Mouse (Mus musculus) cerebellum, adult 11 months (tissue): Measurements from ENCODE around the gene Pkp4.
"Not testable (repeated sequence)": the region's sequence is repeated elsewhere in the genome, so short reads cannot be mapped to it uniquely, and the experiment has no call there.

ENCODE experiments used
- DNase-seq: peaks from one replicate; pipeline ENCODE4 v3.0.0; 2022

The Pkp4 gene

DNA sequence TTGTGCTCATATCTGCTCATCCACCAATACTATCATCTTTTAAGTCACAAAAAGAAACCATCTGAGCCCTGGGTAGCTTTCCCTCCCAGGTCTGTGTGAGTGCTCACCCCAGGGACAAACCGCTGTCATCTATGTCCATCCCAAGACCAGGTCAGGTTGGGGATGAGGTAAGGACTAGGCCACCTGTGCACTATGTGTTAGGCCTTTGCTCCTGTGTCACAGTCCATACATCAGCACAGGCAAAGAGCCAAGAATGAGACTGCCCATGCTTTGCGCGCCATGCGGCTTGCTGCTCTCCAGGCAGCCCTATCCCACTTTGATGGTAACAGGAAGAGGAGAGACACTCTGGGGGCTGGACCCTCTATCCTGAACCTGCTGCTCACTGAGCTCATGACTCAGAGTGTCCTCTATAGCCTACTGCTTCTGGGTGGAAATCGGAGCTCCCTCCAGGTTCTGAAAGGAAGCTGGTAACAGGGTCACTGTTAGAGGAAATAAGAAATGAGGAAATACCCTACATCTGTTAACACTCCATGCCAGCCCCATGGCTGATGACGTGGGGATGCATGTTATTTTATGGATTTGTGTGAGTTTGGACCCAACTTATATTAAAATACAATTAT lies 182.1 kb downstream of the Pkp4 start:
- no peak for DNase-seq

DNA sequence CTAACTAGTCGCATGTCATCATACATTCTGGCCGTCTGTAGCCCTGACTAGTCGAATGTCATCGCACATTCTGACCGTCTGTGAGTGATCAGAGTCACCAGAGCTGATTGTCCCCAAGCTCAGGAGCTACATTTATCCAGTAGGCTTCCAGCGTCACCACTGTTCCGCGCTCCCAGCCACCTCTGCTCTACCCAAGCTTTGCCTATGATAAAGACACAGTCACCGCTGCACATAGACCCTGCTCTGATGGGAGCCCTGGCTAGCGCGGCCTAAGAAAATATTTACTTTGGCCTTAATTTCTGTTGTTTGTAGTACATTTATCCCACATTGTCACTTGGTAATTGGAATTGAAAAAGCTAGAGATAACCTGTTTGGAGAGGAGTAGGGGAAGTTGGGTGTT lies 183.2 kb downstream of the Pkp4 start:
- DNase-seq: no peak

DNA sequence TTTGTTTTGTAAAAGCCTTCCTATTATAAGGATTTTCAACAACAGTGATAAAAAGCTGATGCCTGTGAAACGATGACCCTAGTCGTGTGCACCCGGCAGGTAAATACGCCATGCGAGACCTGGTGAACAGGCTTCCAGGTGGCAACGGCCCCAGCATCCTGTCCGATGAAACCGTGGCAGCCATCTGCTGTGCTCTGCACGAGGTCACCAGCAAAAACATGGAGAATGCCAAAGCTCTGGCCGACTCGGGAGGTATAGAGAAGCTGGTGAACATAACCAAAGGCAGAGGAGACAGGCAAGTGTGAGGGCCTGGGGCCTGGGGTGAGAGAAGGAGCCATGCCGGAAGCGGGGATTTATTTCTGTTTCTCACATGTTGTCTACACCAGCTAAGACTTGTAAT lies 184.0 kb downstream of the Pkp4 start:
- peak; percentile 86 for DNase-seq

DNA sequence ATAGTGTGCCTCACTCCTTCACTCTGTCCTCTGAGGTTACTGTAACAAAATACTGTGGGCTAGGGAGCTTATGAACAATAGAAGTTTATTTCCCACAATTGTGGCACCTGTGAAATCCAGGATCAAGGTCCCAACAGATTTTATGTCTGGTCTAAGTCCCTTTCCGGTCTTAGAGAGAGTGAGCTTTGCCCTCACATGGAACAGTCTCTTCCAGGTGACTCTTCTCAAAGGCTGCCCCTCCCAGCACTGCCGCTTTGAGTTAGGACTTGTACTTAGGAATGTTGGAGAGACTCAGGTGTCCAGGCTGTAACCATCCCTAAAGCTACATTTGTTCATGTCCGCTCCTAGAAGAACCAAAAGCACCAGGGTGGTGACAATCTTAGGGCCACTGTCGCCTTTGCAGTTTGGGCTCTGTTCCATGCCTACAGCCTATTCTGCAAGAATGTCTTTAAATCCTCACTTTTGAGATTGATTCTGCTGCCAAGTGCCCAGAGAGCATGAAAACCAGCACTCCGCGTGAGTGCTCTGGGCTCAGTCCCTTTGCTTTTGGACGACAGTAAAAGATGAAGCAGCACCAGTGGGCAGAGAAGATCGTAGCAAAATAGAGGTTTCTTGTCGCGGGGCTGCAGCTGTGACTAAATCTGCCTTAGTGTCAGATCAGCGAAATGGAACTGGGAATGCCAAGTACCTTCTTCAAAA lies 184.6 kb downstream of the Pkp4 start:
- no peak for DNase-seq

DNA sequence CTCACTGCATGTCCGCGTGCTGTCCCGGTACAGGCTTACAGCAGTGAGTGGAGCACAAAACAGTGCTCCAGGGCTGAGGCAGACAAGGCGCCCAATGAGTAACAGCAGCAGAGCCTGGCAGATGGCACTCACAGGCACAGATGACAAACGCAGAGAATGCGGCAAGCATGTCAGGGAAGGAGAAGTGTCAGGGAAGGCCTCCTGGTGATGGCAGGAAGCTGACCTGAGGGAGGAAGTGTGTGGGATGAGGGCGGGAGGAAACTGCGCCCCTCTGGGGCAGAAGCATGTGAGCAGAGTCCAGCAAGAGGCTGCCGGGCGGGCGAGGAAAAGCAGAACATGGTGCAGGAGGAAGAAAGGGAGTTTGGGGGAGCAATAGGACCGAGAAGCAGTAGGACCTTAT lies 185.8 kb downstream of the Pkp4 start:
- peak; percentile 51 for DNase-seq

DNA sequence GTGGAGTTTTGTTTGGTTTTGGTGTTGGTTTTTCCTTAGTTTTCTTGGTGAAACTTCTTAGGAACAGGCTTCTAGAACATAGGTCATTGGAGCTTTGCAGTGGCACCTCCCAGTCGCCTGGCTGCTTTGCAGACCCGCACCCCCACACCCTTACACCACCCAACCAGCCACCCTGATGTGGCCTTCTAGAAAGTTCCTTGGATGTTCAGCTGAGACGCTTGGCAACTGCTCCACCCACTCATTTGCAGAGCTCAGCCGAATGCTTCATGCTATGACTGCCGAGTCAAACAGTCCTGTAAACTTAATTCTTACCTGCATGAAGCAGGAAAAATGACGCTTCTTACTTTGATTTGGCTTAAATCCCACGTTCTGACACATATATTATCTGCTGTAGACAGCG lies 187.9 kb downstream of the Pkp4 start:
- DNase-seq: no peak

DNA sequence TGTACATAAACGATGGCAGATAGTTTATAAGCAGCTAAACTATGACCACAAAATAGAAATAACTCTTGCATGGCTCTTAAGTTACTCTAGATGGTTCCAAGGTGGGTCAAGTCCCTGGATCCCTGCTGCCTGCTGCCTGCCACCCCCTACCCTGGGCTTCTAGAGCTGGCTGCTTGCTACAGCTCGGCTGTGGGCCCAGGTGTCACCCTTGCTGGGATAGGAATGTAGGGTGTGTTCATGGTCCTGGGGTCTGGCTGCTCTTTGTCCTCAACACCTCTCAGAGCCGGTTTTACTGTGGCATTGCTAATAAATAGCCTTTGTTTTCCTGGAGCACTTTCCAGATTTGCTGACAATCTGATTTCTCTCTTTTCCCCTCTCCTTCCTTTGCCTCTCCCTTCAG lies 189.4 kb downstream of the Pkp4 start:
- no peak for DNase-seq

DNA sequence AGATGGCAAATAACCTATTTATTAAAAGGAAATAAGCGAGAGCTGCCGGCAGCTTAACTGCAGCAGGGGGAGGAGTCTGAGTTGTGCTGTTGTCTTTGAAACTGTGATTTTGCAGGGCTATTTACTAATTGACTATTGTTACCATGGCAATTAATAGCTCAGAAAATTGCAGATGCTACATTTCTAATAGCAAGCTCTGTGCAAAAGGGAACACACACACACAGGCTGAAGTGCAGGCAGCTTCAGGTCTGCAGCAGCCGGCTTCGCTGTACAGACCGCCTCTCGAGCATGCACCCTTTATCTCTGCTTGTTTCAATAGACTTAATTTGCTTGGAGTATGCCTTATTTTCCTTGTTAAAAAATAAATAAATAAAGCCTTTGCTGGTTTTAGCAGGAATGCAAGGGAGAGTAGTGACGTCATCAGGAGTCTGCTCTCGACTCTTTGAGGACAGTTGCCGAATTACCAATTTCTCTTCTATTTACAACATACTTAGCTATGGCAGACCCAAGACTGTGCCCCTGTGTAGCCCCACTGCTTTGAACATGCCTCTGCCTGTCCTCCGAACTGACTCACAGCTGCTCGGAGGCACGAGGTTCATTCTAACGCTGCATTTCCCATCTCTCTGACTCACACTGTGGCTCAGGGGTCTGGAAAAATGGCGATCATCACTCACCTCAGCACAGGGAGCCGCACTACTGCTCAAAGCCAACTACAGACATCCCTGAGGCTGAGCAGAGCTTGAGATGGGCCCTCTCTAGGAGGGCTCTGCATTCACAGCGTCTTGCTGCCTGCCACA lies 190.9 kb downstream of the Pkp4 start:
- DNase-seq: no peak

DNA sequence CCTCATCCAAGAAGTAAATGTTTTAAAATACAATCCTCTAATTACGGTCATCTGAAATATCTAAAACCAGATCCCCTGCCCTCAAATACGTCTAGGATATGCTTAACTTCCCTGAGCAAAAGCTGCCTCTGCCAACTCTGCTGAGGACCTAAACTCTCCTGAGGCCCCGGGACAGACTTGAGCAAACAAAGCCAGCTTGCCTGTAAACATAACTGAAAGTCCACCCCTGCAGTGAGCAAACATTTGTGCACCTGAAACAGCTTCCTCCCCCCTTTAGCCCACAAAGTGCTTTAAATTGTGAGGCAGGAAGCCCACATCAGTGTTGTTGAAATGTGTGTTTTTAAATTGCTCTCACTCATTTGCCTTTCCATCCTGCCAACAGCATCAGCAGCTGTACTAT lies 193.2 kb downstream of the Pkp4 start:
- DNase-seq: no peak

DNA sequence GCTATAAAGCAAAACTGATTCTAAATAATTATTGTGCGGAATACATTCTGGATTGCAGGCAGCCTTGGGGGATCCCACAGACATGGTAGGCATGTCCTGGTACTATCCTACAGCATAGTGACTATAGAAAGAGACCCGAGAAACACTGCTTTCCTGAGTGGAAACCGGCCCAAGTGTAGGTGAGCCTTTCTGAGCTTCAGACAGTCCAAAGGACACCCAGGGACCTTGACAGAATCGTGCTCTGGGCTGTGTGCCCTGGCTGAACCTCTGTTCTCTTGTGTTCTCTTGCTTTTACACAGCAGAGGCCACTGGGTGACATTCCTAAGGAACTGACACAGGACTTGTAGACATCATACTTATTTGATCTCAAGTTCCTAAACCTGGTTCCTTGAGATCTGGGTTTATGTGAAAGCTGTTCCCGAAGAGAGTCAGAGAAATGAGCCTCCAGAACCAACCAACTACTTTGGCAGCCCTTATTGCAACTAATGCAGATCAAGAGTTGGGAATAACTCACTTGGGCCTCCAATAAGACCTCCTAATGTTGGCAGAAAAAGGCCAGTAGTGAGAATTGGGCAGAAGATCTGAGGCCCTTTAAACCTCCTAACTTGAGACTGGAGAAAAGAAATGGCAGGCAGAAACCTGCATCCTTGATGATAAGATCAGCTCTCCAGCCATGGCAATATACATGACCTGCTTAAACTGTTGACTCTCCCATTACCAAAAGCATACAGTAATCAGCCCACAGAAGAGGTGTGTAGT lies 195.1 kb downstream of the Pkp4 start:
- no peak for DNase-seq

DNA sequence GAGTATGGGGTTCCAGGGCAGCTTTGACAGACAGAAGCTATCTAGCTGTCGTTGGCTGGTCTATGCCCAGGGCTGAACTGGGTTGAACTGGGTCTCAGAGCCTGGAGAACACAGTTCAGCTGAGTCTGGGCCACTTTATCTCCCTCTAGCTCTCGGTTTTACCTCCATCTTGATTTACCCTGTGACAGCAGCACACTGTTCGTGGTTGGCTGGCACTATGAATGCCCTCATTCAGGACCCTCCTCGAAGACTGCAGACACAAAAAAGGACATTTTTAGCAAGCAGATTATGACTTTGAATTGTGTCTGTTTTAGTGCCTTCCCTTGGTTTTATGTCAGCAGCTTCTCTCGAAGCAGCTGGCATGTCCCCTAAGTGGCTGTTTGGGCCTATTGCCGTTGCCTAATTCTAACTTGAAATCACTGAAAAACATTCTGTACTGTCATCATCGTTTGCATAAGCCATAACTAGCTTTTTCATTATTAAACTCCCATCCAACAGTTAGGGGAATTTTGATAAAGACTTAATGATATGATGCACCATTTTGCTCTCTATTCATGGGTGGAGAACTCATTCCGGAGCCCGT lies 199.2 kb downstream of the Pkp4 start:
- no peak for DNase-seq

DNA sequence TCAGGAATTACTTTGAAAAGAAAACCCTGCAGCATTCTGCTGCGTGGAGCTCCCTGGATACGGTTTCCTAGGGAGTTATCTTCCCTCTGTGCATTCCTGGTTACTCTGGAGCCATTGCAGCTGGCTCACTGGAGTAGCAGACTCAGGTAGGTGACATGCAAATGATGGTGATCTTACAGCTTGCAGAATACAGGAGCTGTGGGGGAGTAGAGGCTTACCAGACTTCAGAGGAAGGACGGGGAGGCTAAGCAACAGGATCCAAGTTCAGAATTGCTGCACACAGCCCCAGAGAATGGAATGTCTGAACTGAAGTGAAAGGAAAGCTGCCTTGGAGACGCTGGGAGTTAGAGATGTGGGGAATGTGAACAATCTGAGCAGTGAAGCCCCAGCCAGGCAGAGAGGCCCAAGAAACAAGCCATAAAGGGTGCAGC lies 200.7 kb downstream of the Pkp4 start:
- DNase-seq: no peak

DNA sequence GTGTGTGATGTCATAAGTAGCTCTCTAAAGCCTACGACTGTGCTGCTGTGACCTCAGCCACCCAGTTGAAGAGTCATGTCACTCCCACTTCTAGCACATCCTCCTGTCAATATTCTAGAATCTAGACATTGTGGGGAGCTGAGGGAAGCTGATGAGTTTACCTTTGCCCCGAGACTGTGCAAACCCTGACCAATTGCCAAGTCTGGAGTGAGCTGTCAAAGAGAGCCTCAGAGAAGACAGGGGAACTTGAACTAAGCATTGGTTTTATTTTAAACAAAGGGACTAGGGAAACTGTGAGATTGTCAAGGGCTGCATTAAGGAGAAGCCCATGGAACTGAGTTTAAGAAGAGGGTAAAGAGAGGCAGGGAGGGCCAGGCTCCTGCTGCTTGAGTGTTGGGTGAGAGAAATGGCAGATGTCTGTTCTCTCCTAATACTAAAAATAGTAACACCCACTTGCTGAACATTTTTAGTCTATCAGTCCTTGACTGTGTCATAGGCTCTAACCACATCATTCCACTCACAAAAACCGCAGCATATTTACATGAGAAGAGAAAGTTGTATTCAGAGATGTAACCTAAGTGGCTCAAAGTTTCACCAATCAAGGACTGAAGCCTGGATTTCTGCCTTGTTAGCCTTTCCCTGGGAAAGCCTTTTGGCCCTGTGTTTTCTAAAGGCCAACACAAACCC lies 203.6 kb downstream of the Pkp4 start:
- DNase-seq: no peak

DNA sequence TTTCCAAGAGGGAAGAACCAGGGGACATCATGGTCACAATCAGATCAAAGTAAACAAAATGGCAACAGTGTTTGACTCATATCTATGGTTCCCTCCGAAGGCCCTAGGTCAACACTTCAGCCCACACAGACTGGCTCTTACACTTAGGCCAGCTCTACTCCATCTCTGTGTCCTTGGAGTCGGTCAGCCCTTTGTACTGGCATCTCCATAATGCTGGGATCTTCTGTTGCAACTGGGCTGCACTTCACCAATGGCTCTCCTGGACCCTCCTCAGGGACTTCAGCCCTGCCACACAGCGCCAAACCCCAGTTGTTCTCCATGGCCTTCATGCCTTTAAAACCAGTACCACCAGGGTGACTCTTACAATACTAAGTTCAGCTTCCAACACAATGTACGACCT lies 206.5 kb downstream of the Pkp4 start:
- no peak for DNase-seq

DNA sequence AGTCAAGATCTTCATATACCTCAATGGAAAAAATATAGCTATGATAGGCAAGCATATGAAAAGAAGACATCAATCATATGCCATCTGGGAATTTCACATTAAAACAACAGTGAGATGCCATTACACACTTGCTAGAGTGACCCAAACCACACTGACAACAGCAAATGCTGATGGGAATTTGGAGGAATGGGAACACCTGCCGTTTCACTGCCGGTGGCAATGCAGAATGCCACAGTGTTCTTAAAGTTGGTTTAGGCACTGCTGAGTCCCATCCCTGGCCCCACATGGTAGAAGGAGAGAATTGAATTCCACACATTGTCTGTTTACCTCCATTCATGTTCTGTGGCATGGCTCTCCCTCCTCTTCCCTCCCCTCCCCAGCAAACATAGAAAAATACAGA lies 212.5 kb downstream of the Pkp4 start:
- DNase-seq: no peak

DNA sequence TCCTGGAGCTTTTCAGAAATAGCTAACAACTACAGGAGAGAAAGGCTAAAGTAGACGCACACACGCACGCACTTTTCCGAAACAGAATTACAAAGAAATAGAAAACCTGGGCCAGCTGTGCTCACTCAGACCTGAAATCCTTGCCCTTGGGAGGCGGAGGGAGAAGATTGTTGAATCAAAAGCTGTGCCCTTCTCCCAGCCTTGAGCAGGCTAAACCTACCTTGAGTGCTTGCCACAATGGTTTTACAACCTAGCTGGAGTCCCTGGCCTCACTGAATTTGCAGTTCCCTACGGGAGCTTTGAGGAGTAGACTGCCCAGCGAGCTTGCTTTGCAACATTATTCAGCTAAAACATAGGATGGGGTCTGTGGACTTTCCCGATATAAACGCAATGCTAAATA lies 217.4 kb downstream of the Pkp4 start:
- DNase-seq: no peak

DNA sequence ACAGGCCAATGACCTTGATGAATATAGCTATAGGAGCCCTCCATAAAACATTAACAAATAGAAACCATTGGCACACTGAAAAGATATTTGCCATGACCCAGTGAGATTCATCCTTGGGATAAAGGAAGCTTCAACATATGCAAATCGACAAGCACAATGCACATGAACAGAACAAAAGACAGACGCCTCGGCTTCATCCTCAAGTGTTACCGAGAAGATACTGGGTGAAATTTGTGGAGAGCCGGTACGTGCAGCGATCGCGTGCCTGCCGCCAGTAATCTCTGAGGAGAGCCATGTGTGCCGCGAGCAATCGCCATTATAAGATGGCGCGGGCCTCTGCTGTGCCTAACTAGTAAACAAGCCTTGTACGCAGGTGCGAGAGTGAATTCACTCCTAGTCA lies 218.2 kb downstream of the Pkp4 start:
- not testable (repeated sequence) for DNase-seq

DNA sequence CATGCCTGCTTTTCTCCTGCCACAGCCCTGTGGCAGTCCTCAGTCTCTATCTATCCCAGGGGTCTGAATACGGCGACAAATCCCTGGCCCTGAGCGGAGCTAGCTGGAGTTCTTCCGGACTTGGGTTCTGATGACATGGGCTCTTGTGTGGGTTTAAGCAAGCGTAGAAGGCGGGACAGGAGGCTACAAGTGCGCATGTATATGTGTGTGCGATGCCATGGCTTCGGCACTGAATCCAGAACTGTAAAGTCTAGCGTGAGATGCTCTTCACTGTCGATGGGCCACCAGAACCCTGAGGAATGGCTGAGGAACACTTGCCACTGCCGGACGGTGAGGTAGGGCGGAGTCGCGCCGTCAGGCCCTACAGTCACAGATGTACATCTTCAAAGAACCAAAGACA lies 222.6 kb downstream of the Pkp4 start:
- no peak for DNase-seq

DNA sequence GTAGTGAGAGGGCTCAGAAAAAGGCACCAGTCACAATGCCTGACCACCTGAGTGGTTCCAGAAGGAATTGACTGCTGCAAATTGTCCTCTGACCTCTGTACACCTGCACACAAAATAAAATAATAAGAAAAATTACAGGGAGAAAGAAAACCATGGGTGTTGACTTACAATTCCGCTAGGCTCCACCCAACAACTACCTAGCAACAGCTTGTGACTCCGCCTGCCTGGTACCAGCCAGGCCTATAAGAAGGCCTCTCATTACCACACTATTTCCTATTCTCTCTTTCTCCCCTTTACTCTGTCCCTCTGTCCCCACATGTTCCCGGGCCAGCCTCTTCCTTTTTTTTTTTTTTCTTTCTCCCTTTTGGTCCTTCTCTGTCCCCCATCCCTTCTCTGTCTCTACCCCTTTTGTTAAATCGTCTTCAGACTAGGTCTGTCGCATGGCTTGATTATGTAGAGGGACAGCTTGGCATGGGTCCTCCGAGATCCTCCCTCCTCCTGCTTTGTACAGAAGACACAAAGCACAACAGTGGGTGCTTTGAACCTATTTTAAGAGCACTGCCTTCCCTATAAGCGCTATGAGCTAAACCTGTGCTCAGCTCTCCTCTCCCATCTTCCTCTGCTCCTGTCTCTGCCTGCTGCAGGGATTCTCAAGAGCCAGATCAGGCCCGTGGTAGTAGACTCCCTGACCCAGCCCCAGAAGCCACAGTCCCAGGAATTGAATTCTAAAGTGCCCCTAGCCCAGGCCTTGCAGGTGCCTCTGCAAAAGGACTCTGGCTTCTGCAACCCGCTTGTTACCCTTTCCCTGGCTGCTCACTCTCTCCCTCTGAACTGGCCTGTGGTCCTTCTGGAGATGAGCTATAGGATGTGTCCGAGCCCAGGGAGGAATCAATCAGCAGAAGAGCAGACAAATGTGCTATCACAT lies 223.5 kb downstream of the Pkp4 start:
- no peak for DNase-seq

DNA sequence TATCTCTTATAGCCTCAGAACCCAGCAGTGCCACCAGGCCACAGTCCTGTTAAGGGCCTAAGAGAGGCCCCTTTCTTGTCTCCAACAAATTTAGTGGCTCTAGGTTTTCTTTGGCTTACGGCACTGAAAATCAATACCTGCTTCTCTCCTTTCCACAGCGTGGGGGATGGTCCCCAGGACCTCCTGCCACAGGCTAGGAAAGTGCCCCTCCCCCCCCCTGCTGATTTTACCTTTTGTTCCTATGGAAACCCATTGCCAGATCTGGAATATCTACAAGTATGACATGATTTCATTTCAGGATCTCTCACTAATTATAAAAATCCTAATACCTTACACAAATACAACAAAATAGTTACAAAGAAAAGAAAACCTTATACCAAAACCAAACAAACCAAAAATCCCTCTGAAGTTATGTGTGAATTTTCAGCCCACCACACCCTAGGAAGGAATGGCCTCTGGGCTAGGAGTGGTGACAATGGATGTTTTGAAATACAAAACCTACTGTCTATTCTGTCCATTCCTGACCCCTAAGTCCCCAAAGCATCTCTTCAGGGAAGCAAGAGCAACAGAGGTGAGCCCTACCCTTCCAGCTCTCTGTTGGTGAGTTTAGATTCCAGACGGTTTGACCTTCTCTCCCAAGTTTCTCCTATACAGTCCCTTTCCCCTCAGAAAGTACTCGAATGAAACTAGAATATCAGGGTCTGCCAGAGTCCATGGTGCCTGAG lies 224.7 kb downstream of the Pkp4 start:
- no peak for DNase-seq

DNA sequence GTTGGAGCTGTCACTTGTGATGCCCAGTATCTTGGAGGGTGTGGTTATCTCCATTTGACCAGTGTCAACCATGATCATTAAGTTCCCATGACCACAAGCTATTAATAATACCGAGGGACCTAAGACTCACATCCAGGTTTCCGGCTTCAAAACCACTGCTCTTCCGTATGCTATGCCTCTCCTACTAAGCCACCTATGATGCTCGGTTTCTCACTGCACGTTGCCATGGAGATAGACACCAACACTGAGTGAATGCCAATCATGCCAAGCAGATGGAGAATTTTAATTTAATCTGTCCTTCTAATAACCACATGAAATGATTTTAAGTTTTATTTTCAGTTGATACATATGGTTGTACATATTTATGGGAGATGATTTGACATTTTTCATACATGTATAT lies 229.3 kb downstream of the Pkp4 start:
- DNase-seq: no peak
